ENCODE assay signal across 10 mouse cellular contexts in genomic region chr11:3853481-3854034, GRCm38 (mm10). TPM values are rescaled to one million over a fixed set of nuclear protein-coding genes. Genes with fewer than 3 reads are reported as not detected.
DNase-seq lines count a peak whose midpoint lies in the region; ATAC-seq and TF ChIP-seq lines count a peak whose summit lies in the region.
"Had no signal": no experiment of that assay in that cellular context is flagged by ENCODE, and none has a peak within 500 bp of the region (broad histone marks: within the 10 kb centered on the region; RNA-seq: fewer than 3 reads in every experiment).

No protein-coding gene starts in this region.

- no peaks in the 10 kb centered on the region for H3K36me3 ChIP-seq in hindbrain, embryonic 13.5 days
- no peaks in the 10 kb centered on the region for H3K36me3 ChIP-seq in hindbrain, embryonic 11.5 days (ENCODE audit: control insufficient read depth, insufficient read depth, low read length)
- no peaks in the 10 kb centered on the region for H3K36me3 ChIP-seq in heart, postnatal 0 days (replicated peaks; ENCODE audit: control insufficient read depth, insufficient read depth, low read length)
- H3K36me3 ChIP-seq: midbrain, embryonic 12.5 days had no signal

- TF ChIP-seq EP300 in heart, postnatal 0 days (IDR thresholded peaks at IDR 0.05; ENCODE audit: low read depth), result no peak

- no peak overlapping the region for H3K9ac ChIP-seq in hindbrain, embryonic 13.5 days
- H3K9ac ChIP-seq in hindbrain, embryonic 11.5 days (ENCODE audit: low read depth, low read length), result no peak overlapping the region
- no peak overlapping the region for H3K9ac ChIP-seq in heart, postnatal 0 days (replicated peaks; ENCODE audit: low read depth, low read length)
- H3K9ac ChIP-seq: midbrain, embryonic 12.5 days had no signal

- peak overlapping the region; percentile 78 for H3K27ac ChIP-seq in hindbrain, embryonic 13.5 days
- H3K27ac ChIP-seq in hindbrain, embryonic 11.5 days (ENCODE audit: low read depth, low read length), result no peak overlapping the region
- peak overlapping the region; percentile 83 for H3K27ac ChIP-seq in heart, postnatal 0 days (ENCODE audit: low read depth)
- H3K27ac ChIP-seq: midbrain, embryonic 12.5 days had no signal

- H3K4me1 ChIP-seq in hindbrain, embryonic 13.5 days (replicated peaks), result peaks cover 9% of the 10 kb centered on the region
- H3K4me1 ChIP-seq in hindbrain, embryonic 11.5 days (replicated peaks; ENCODE audit: control insufficient read depth, insufficient read depth, low read length), result no peaks in the 10 kb centered on the region
- H3K4me1 ChIP-seq in heart, postnatal 0 days (ENCODE audit: control insufficient read depth, insufficient read depth), result peaks cover 4% of the 10 kb centered on the region; the same call in 1 of the 2 replicates
- H3K4me1 ChIP-seq: midbrain, embryonic 12.5 days had no signal

- 51% methylated on average over 5 of the region's 5 CpGs for WGBS in hindbrain, embryonic 13.5 days
- 79% methylated on average over 5 of the region's 5 CpGs for WGBS in hindbrain, embryonic 11.5 days
- WGBS in heart, postnatal 0 days, result 38% methylated on average over 5 of the region's 5 CpGs

- no peak overlapping the region for H3K4me2 ChIP-seq in hindbrain, embryonic 13.5 days
- no peak overlapping the region for H3K4me2 ChIP-seq in hindbrain, embryonic 11.5 days (replicated peaks; ENCODE audit: low read depth, low read length)
- no peak overlapping the region for H3K4me2 ChIP-seq in heart, postnatal 0 days (ENCODE audit: low read depth, low read length)
- H3K4me2 ChIP-seq: midbrain, embryonic 12.5 days had no signal

- TF ChIP-seq CTCF in heart, postnatal 0 days (IDR thresholded peaks at IDR 0.05; ENCODE audit: low read depth), result no peak

- no peaks in the 10 kb centered on the region for H3K9me3 ChIP-seq in hindbrain, embryonic 13.5 days
- no peaks in the 10 kb centered on the region for H3K9me3 ChIP-seq in hindbrain, embryonic 11.5 days (ENCODE audit: control insufficient read depth, low read length)
- H3K9me3 ChIP-seq in heart, postnatal 0 days (replicated peaks; ENCODE audit: control insufficient read depth, low read length), result no peaks in the 10 kb centered on the region

- intact Hi-C loops in left cerebral cortex, postnatal 25 days (cut with DNase I), result loop anchor here (1.0 kb wide), 1 partner anchor 20 kb away; no protein-coding TSS in a partner anchor

- peak; percentile 90 for ATAC-seq in hindbrain, embryonic 13.5 days (ENCODE audit: low FRiP score)
- ATAC-seq in hindbrain, embryonic 11.5 days (ENCODE audit: low FRiP score), result no peak
- ATAC-seq in heart, postnatal 0 days (ENCODE audit: insufficient read depth, low read depth), result peak; percentile 91

- DNase-seq in hindbrain, embryonic 11.5 days (ENCODE audit: low spot score), result no peak
- peak; percentile 93 for DNase-seq in cerebellum, adult 8-10 months
- peak; percentile 61 for DNase-seq in heart, postnatal 0 days (ENCODE audit: low spot score)
- peak; percentile 66 to 91 for DNase-seq in left cerebral cortex, postnatal 25 days (ENCODE audit: low spot score in 2 of 2)
- no peak for DNase-seq in urinary bladder, adult 18-20 months (ENCODE audit: low spot score in 2 of 2)
- no peak for DNase-seq in spleen, postnatal 36 days (ENCODE audit: low spot score in 2 of 2)
- DNase-seq in kidney, postnatal 4 days, result no peak

- no peak overlapping the region for H3K4me3 ChIP-seq in hindbrain, embryonic 13.5 days
- no peak overlapping the region for H3K4me3 ChIP-seq in hindbrain, embryonic 11.5 days (ENCODE audit: low read depth, low read length)
- H3K4me3 ChIP-seq in heart, postnatal 0 days (ENCODE audit: low read depth, low read length), result no peak overlapping the region
- H3K4me3 ChIP-seq: midbrain, embryonic 12.5 days had no signal

- no peaks in the 10 kb centered on the region for H3K27me3 ChIP-seq in hindbrain, embryonic 13.5 days
- no peaks in the 10 kb centered on the region for H3K27me3 ChIP-seq in hindbrain, embryonic 11.5 days (ENCODE audit: control insufficient read depth, insufficient read depth, low read length)
- H3K27me3 ChIP-seq in heart, postnatal 0 days (ENCODE audit: control insufficient read depth, insufficient read depth, low read length), result no peaks in the 10 kb centered on the region
- H3K27me3 ChIP-seq: midbrain, embryonic 12.5 days had no signal

RNA-seq across cellular contexts. Expression of gene Osbp2, which starts 10.1 kb away (rescaled TPM):
- polyA plus RNA-seq in hindbrain, embryonic 13.5 days (2015; fragmentation: Nextera tagmentation; extraction: Ambion mirVana), result 14.5 and 17.4 TPM in 2 replicates
- polyA plus RNA-seq in hindbrain, embryonic 11.5 days (2014; fragmentation: Nextera tagmentation; extraction: Ambion mirVana), result 1.5 and 1.8 TPM in 2 replicates
- total RNA-seq in heart, postnatal 0 days (2014; rRNA removed; ENCODE audit: low replicate concordance), result 6.3 and 8.9 TPM in 2 replicates
- 2.9 TPM in 2 replicates for polyA plus RNA-seq in heart, postnatal 0 days (2015; fragmentation: Nextera tagmentation; extraction: Ambion mirVana)
- 100 to 1,000 TPM; 133 TPM for total RNA-seq in left cerebral cortex, postnatal 25 days (2021)
- total RNA-seq: MEL had no signal

RNA-seq across cellular contexts. Expression of gene 4921536K21Rik, which starts 41.3 kb away (rescaled TPM):
- polyA plus RNA-seq in hindbrain, embryonic 13.5 days (2015; fragmentation: Nextera tagmentation; extraction: Ambion mirVana), result 0.47 and 0.84 TPM in 2 replicates
- 0.27 and 1.2 TPM in 2 replicates for polyA plus RNA-seq in hindbrain, embryonic 11.5 days (2014; fragmentation: Nextera tagmentation; extraction: Ambion mirVana)
- total RNA-seq in heart, postnatal 0 days (2014; rRNA removed; ENCODE audit: low replicate concordance), result not detected in 2 replicates
- polyA plus RNA-seq in heart, postnatal 0 days (2015; fragmentation: Nextera tagmentation; extraction: Ambion mirVana), result 0.11 and 0.12 TPM in 2 replicates
- under 1 TPM; 0.25 to 0.39 TPM for total RNA-seq in left cerebral cortex, postnatal 25 days (2021)

RNA-seq across cellular contexts. Expression of gene Dusp18, which starts 41.5 kb away (rescaled TPM):
- 33.8 and 35.2 TPM in 2 replicates for polyA plus RNA-seq in hindbrain, embryonic 13.5 days (2015; fragmentation: Nextera tagmentation; extraction: Ambion mirVana)
- polyA plus RNA-seq in hindbrain, embryonic 11.5 days (2014; fragmentation: Nextera tagmentation; extraction: Ambion mirVana), result 21.6 and 28.0 TPM in 2 replicates
- total RNA-seq in heart, postnatal 0 days (2014; rRNA removed; ENCODE audit: low replicate concordance), result 10.4 and 14.8 TPM in 2 replicates
- 9.8 and 16.5 TPM in 2 replicates for polyA plus RNA-seq in heart, postnatal 0 days (2015; fragmentation: Nextera tagmentation; extraction: Ambion mirVana)
- total RNA-seq in left cerebral cortex, postnatal 25 days (2021), result 10 to 100 TPM; 28.8 to 32.5 TPM

Comparison
In these comparisons a context has a peak if more than half of its experiments do, and no peak if none do; other contexts are left out.
1. DNase-seq: peak in cerebellum, adult 8-10 months (single experiment), heart, postnatal 0 days (single experiment) and left cerebral cortex, postnatal 25 days (2 of 2); none in hindbrain, embryonic 11.5 days (single experiment), urinary bladder, adult 18-20 months (0 of 2), spleen, postnatal 36 days (0 of 2) and kidney, postnatal 4 days (0 of 2).